Mouse (Mus musculus) limb, embryonic 11.5 days (tissue): ENCODE measurements around the gene Ankle1. TPM values are rescaled to one million over a fixed set of nuclear protein-coding genes. Genes with fewer than 3 reads are reported as not detected.
"Not testable (repeated sequence)": the region's sequence is repeated elsewhere in the genome, so short reads cannot be mapped to it uniquely, and the experiment has no call there.

Experiments
- ATAC-seq: fragments of 200-750 bp; cut with Nextera tagmentation; 2 replicates; pipeline ENCODE4 v1.8.0; 2017; ENCODE audit warnings: low read depth; ENCODE audit not compliant: insufficient number of reproducible peaks, low FRiP score, low TSS enrichment
- DNase-seq: peaks from one replicate; pipeline ENCODE4 v3.0.0-alpha.2; 2015; ENCODE audit warnings: low spot score
- H3K27ac ChIP-seq: fragments of 300-500 bp; sonication (generic); replicated peaks from 2 replicates; pipeline ENCODE4 v1.5.1; 2014; ENCODE audit warnings: low read depth, mild to moderate bottlenecking, low read length
- H3K27me3 ChIP-seq: fragments of 300-500 bp; sonication (generic); 2 replicates; pipeline ENCODE4 v1.6.1; 2014; ENCODE audit warnings: mild to moderate bottlenecking, low read length, mixed read lengths; ENCODE audit not compliant: control insufficient read depth, insufficient read depth
- H3K36me3 ChIP-seq: fragments of 300-500 bp; sonication (generic); 2 replicates; pipeline ENCODE4 v1.6.1; 2014; ENCODE audit warnings: mild to moderate bottlenecking, low read length, moderate library complexity, mixed read lengths; ENCODE audit not compliant: control insufficient read depth, insufficient read depth
- H3K4me1 ChIP-seq: fragments of 300-500 bp; sonication (generic); 2 replicates; pipeline ENCODE4 v1.6.1; 2014; ENCODE audit warnings: low read length, mixed read lengths; ENCODE audit not compliant: control insufficient read depth, insufficient read depth
- H3K4me2 ChIP-seq: fragments of 300-500 bp; sonication (generic); 2 replicates; pipeline ENCODE4 v1.6.1; 2014; ENCODE audit warnings: low read depth, mild to moderate bottlenecking, moderate library complexity; ENCODE audit not compliant: severe bottlenecking
- H3K4me3 ChIP-seq: fragments of 300-500 bp; sonication (generic); 2 replicates; pipeline ENCODE4 v1.5.1; 2014; ENCODE audit warnings: low read depth, low read length
- H3K9ac ChIP-seq: fragments of 300-500 bp; sonication (generic); 2 replicates; pipeline ENCODE4 v1.6.1; 2014; ENCODE audit warnings: mild to moderate bottlenecking, low read length
- H3K9me3 ChIP-seq: fragments of 300-500 bp; sonication (generic); 2 replicates; pipeline ENCODE4 v1.6.1; 2016; ENCODE audit warnings: low read length; ENCODE audit not compliant: control insufficient read depth
- WGBS: fragments of 180-500 bp; shearing (Covaris S2); extraction: QIAGEN DNeasy Blood & Tissue Kit; methylation state at CpG from one replicate; pipeline ENCODE4 v1.1.7; 2014; 5-methylcytosine and 5-hydroxymethylcytosine counted together
- polyA plus RNA-seq: library from polyadenylated mRNA; unstranded; fragments of >200 nt; fragmentation: Nextera tagmentation; extraction: Ambion mirVana; gene quantifications from 2 replicates; pipeline ENCODE4 v1.2.1, GENCODE M21; 2014

Ankle1 gene
- polyA plus RNA-seq, 1 experiment from 2014 or later = 21.5 TPM

GRCm38 (mm10) chr8:71407441-71407840, 1.6 kb downstream of the Ankle1 start:
- 94% methylated on average over 14 of the region's 14 CpGs for WGBS
- no peak overlapping the region; the same call in 1 of the 2 replicates for H3K4me3 ChIP-seq
- peaks cover 10% of the 10 kb centered on the region; the same call in 1 of the 2 replicates for H3K36me3 ChIP-seq
- no peaks in the 10 kb centered on the region for H3K27me3 ChIP-seq
- no peak overlapping the region for H3K4me2 ChIP-seq
- no peak for ATAC-seq
- peaks cover 4% of the 10 kb centered on the region; the same call in 1 of the 2 replicates for H3K4me1 ChIP-seq
- H3K9me3 ChIP-seq = no peaks in the 10 kb centered on the region
- H3K27ac ChIP-seq = no peak overlapping the region
- 0 out of 2 replicates have a peak overlapping the region, but pooled peaks have one; percentile 7 for H3K9ac ChIP-seq
- peak; percentile 21 for DNase-seq

GRCm38 (mm10) chr8:71408231-71408630, 2.4 kb downstream of the Ankle1 start:
- peaks cover 4% of the 10 kb centered on the region; the same call in 1 of the 2 replicates for H3K4me1 ChIP-seq
- H3K4me3 ChIP-seq = no peak overlapping the region
- no peak overlapping the region for H3K9ac ChIP-seq
- 94% methylated on average over 4 of the region's 4 CpGs for WGBS
- no peaks in the 10 kb centered on the region for H3K27me3 ChIP-seq
- DNase-seq = no peak
- peaks cover 10% of the 10 kb centered on the region; the same call in 1 of the 2 replicates for H3K36me3 ChIP-seq
- H3K9me3 ChIP-seq = no peaks in the 10 kb centered on the region
- H3K4me2 ChIP-seq = no peak overlapping the region
- no peak overlapping the region for H3K27ac ChIP-seq
- ATAC-seq = no peak

DNA sequence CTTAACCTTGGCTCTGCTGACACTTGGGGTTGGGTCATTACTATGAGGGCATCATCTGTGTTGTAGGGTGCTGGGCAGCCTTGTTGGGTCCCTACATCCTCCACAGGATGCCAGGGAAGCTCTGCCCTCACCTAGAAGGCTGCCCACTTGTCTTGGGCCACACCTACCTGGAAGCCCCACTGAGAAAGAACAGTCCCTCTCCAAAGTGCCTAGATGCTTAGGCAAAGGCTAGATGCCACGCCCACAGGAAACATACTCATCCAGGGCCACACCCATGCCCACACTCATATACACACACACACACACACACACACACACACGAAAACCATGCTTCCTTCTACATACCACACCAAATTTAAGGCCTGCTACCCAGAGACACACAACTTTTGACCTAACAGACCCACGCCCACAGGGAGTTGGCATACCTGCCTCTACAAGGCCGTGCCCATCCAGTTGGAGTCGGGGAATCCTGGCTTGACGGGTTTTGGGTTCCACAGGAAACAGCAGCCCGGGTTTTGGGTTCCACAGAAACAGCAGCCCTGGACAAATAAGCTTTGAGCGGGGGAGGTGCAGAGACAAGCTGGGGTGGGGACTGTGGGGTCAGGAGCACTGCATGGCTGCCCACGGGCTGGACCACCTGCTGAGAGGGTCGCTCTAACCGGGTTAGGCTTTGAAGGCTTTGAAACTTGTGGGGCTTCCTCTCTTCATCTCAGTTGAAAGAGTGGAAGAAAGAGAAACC, 5.9 kb downstream of the Ankle1 start:
- H3K9me3 ChIP-seq = no peaks in the 10 kb centered on the region
- H3K27ac ChIP-seq = no peak overlapping the region
- H3K36me3 ChIP-seq = peaks cover 10% of the 10 kb centered on the region; the same call in 1 of the 2 replicates
- DNase-seq (no peak), ATAC-seq (no peak)
- no peak overlapping the region for H3K9ac ChIP-seq
- no peak overlapping the region for H3K4me3 ChIP-seq
- H3K27me3 ChIP-seq = no peaks in the 10 kb centered on the region
- H3K4me2 ChIP-seq = no peak overlapping the region
- no peaks in the 10 kb centered on the region for H3K4me1 ChIP-seq
- WGBS = 57% methylated on average over 11 of the region's 11 CpGs

GRCm38 (mm10) chr8:71422121-71422520, 16.3 kb downstream of the Ankle1 start:
- no peak overlapping the region for H3K4me2 ChIP-seq
- no peak for DNase-seq

GRCm38 (mm10) chr8:71432935-71433334, 27.1 kb downstream of the Ankle1 start:
- not testable (repeated sequence) for H3K9ac ChIP-seq, H3K4me2 ChIP-seq, H3K9me3 ChIP-seq, H3K27ac ChIP-seq, DNase-seq, H3K36me3 ChIP-seq, H3K4me1 ChIP-seq, H3K4me3 ChIP-seq, H3K27me3 ChIP-seq, ATAC-seq
- WGBS = 94% methylated on average over 1 of the region's 1 CpGs

More at GRCm38 (mm10) chr8:71422121-71422520, 16.3 kb downstream of the Ankle1 start:
- Histone ChIP-seq H3K36me3 (no peaks in the 10 kb centered on the region), H3K27me3 (no peaks in the 10 kb centered on the region), H3K27ac (no peak overlapping the region), H3K4me1 (no peaks in the 10 kb centered on the region), H3K9ac (no peak overlapping the region), H3K9me3 (no peaks in the 10 kb centered on the region), H3K4me3 (no peak overlapping the region)
- ATAC-seq = no peak

DNA sequence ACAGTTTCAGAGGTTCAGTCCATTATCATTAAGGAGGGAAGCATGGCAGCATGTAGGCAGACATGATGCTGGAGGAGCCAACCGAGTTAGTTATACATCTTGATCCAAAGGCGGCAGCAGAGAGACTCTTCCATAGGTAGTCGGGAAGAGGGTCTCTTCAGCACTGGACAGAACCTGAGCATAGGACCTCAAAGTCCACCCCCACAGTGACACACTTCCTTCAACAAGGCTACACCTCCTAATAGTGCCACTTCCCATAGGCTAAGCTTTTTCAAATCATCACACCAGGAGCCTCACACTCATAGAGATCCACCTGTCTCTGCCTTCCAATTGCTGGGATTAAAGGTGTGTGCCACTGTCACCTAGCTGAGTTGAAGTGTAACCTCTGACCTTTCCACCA, 31.2 kb downstream of the Ankle1 start:
- ATAC-seq (no peak), DNase-seq (no peak)
- 63% methylated on average over 3 of the region's 3 CpGs for WGBS
- H3K4me2 ChIP-seq = no peak overlapping the region
- H3K9ac ChIP-seq = no peak overlapping the region
- H3K27ac ChIP-seq = no peak overlapping the region
- no peaks in the 10 kb centered on the region for H3K36me3 ChIP-seq
- no peaks in the 10 kb centered on the region for H3K4me1 ChIP-seq
- no peaks in the 10 kb centered on the region for H3K9me3 ChIP-seq
- no peak overlapping the region for H3K4me3 ChIP-seq
- H3K27me3 ChIP-seq = no peaks in the 10 kb centered on the region

GRCm38 (mm10) chr8:71441404-71441803, 35.6 kb downstream of the Ankle1 start:
- H3K9ac ChIP-seq = no peak overlapping the region
- no peaks in the 10 kb centered on the region for H3K27me3 ChIP-seq
- 3% methylated on average over 7 of the region's 7 CpGs for WGBS
- no peak overlapping the region for H3K27ac ChIP-seq
- H3K4me2 ChIP-seq = no peak overlapping the region
- no peaks in the 10 kb centered on the region for H3K36me3 ChIP-seq
- H3K4me3 ChIP-seq = no peak overlapping the region
- H3K4me1 ChIP-seq = no peaks in the 10 kb centered on the region
- no peaks in the 10 kb centered on the region for H3K9me3 ChIP-seq
- ATAC-seq (no peak), DNase-seq (peak; percentile 70)

DNA sequence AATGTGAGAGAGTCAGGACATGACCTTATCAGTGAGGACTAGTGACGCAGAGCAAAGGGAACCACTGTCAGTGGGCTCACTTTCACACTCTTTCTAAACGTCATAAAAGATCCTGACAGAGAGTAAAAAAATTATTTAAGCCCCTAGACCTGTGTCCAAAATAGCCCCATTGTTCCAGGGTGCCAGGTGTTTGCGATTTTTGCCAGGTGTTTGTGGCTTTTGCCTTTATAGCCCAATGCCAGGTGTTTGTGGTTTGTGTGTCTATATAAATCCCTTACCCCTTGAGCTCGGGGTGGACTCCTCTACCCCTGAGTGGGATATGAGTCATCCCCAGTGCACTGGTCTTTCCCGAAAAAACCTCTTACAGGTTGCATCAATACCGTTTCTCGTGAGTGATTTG, 39.3 kb downstream of the Ankle1 start:
- H3K4me3 ChIP-seq = no peak overlapping the region
- WGBS = 73% methylated on average over 7 of the region's 7 CpGs
- H3K4me2 ChIP-seq = no peak overlapping the region
- ATAC-seq = no peak
- DNase-seq = no peak
- H3K4me1 ChIP-seq = no peaks in the 10 kb centered on the region
- no peaks in the 10 kb centered on the region for H3K36me3 ChIP-seq
- no peaks in the 10 kb centered on the region for H3K9me3 ChIP-seq
- no peaks in the 10 kb centered on the region for H3K27me3 ChIP-seq
- no peak overlapping the region for H3K27ac ChIP-seq
- H3K9ac ChIP-seq = no peak overlapping the region
